19 mouse cellular contexts compared by ENCODE assay signal in genomic region chr9:75545514-75545913, GRCm38 (mm10). TPM values are rescaled to one million over a fixed set of nuclear protein-coding genes. Genes with fewer than 3 reads are reported as not detected.
DNase-seq lines count a peak whose midpoint lies in the region; ATAC-seq and TF ChIP-seq lines count a peak whose summit lies in the region.
"Had no signal": no experiment of that assay in that cellular context is flagged by ENCODE, and none has a peak within 500 bp of the region (broad histone marks: within the 10 kb centered on the region; RNA-seq: fewer than 3 reads in every experiment).

No protein-coding gene starts in this region.

- H3K9me3 ChIP-seq in kidney, embryonic 14.5 days (ENCODE audit: control insufficient read depth, low read length) = peaks cover 3% of the 10 kb centered on the region
- H3K9me3 ChIP-seq in intestine, embryonic 16.5 days (ENCODE audit: control insufficient read depth, low read length) = no peaks in the 10 kb centered on the region
- no peaks in the 10 kb centered on the region for H3K9me3 ChIP-seq in liver, embryonic 16.5 days (replicated peaks; ENCODE audit: control insufficient read depth, low read length)
- H3K9me3 ChIP-seq: heart, embryonic 12.5 days; limb, embryonic 13.5 days had no signal

- 83% methylated on average over 8 of the region's 8 CpGs for WGBS in kidney, embryonic 14.5 days
- WGBS in kidney, adult 2 months = 84% methylated on average over 8 of the region's 8 CpGs
- WGBS in intestine, embryonic 16.5 days = 73% methylated on average over 8 of the region's 8 CpGs
- WGBS in liver, embryonic 16.5 days (ENCODE audit: insufficient replicate concordance) = 48% methylated on average over 8 of the region's 8 CpGs

- TF ChIP-seq CTCF in kidney, adult 2 months (conservative IDR thresholded peaks at IDR 0.05; ENCODE audit: insufficient read depth, insufficient read length, low read depth, low read length) = no peak

- 0 out of 2 replicates have a peak, but pooled peaks have one; percentile 47 for ATAC-seq in kidney, embryonic 14.5 days (ENCODE audit: low FRiP score, low TSS enrichment)
- ATAC-seq in intestine, embryonic 16.5 days = 0 out of 2 replicates have a peak, but pooled peaks have one; percentile 70
- peak; percentile 52; the same call in 1 of the 2 replicates for ATAC-seq in liver, embryonic 16.5 days (ENCODE audit: low read depth)
- ATAC-seq: forebrain, embryonic 13.5 days had no signal

- H3K4me2 ChIP-seq in kidney, embryonic 14.5 days (replicated peaks; ENCODE audit: low read depth, low read length) = no peak overlapping the region
- no peak overlapping the region for H3K4me2 ChIP-seq in intestine, embryonic 16.5 days (ENCODE audit: low read depth, low read length)
- H3K4me2 ChIP-seq in liver, embryonic 16.5 days (ENCODE audit: low read depth, low read length) = no peak overlapping the region
- H3K4me2 ChIP-seq: forebrain, embryonic 13.5 days; heart, embryonic 12.5 days; hindbrain, embryonic 14.5 days; limb, embryonic 13.5 days; lung, embryonic 15.5 days had no signal

- H3K9ac ChIP-seq in kidney, embryonic 14.5 days (ENCODE audit: low read depth, low read length) = no peak overlapping the region
- no peak overlapping the region for H3K9ac ChIP-seq in intestine, embryonic 16.5 days (ENCODE audit: low read depth, low read length)
- no peak overlapping the region for H3K9ac ChIP-seq in liver, embryonic 16.5 days (ENCODE audit: low read depth, low read length)
- H3K9ac ChIP-seq: forebrain, embryonic 13.5 days; heart, embryonic 12.5 days; hindbrain, embryonic 14.5 days; limb, embryonic 13.5 days; lung, embryonic 15.5 days had no signal

- DNase-seq in kidney, adult 2 months = no peak
- no peak for DNase-seq in adrenal gland, postnatal 10 days
- DNase-seq in thymus, adult 18-20 months = no peak
- DNase-seq: B cell, adult 2 months; cerebellum, adult 2 months; gastrocnemius, postnatal 25 days; heart, postnatal 14 days; kidney, adult 18-20 months; right cerebral cortex, postnatal 14 days; spleen, adult 18-20 months had no signal

- no peaks in the 10 kb centered on the region for H3K27me3 ChIP-seq in kidney, embryonic 14.5 days (ENCODE audit: control insufficient read depth, insufficient read depth, low read length)
- no peaks in the 10 kb centered on the region for H3K27me3 ChIP-seq in kidney, adult 2 months (replicated peaks; ENCODE audit: control insufficient read depth, insufficient read depth, low read length)
- no peaks in the 10 kb centered on the region for H3K27me3 ChIP-seq in intestine, embryonic 16.5 days (replicated peaks; ENCODE audit: control insufficient read depth, insufficient read depth, low read length)
- H3K27me3 ChIP-seq in liver, embryonic 16.5 days (ENCODE audit: control insufficient read depth, insufficient read depth, low read depth, low read length) = no peaks in the 10 kb centered on the region
- H3K27me3 ChIP-seq: forebrain, embryonic 13.5 days; heart, embryonic 12.5 days; limb, embryonic 13.5 days; lung, embryonic 15.5 days had no signal

- 0 out of 2 replicates have a peak overlapping the region, but pooled peaks have one; percentile 42 for H3K27ac ChIP-seq in kidney, embryonic 14.5 days (ENCODE audit: low read depth, low read length)
- H3K27ac ChIP-seq in kidney, adult 2 months (ENCODE audit: insufficient read depth, low read depth, low read length) = no peak overlapping the region
- peak overlapping the region; percentile 69 for H3K27ac ChIP-seq in brown adipose tissue, adult 24 weeks (replicated peaks; ENCODE audit: low read depth, low read length)
- H3K27ac ChIP-seq in intestine, embryonic 16.5 days (ENCODE audit: low read length) = no peak overlapping the region
- no peak overlapping the region for H3K27ac ChIP-seq in liver, embryonic 16.5 days (ENCODE audit: low read length)
- H3K27ac ChIP-seq: forebrain, embryonic 13.5 days; hindbrain, embryonic 14.5 days; limb, embryonic 13.5 days; lung, embryonic 15.5 days had no signal

- no peaks in the 10 kb centered on the region for H3K36me3 ChIP-seq in kidney, embryonic 14.5 days (ENCODE audit: control insufficient read depth, insufficient read depth, low read length)
- no peaks in the 10 kb centered on the region for H3K36me3 ChIP-seq in kidney, adult 2 months (ENCODE audit: control insufficient read depth, insufficient read depth, low read length)
- no peaks in the 10 kb centered on the region for H3K36me3 ChIP-seq in intestine, embryonic 16.5 days (ENCODE audit: control insufficient read depth, insufficient read depth, low read length)
- H3K36me3 ChIP-seq in liver, embryonic 16.5 days (ENCODE audit: control insufficient read depth, insufficient read depth) = no peaks in the 10 kb centered on the region
- H3K36me3 ChIP-seq: limb, embryonic 13.5 days; lung, embryonic 15.5 days had no signal

- no peak overlapping the region for H3K4me3 ChIP-seq in kidney, embryonic 14.5 days (ENCODE audit: low read length)
- no peak overlapping the region for H3K4me3 ChIP-seq in kidney, adult 2 months (ENCODE audit: insufficient read depth, low read depth, low read length)
- no peak overlapping the region for H3K4me3 ChIP-seq in brown adipose tissue, adult 24 weeks (ENCODE audit: insufficient read depth, low read depth, low read length)
- H3K4me3 ChIP-seq in intestine, embryonic 16.5 days (ENCODE audit: low read length) = no peak overlapping the region
- H3K4me3 ChIP-seq in liver, embryonic 16.5 days (ENCODE audit: low read depth, low read length) = no peak overlapping the region
- H3K4me3 ChIP-seq: forebrain, embryonic 13.5 days; heart, embryonic 12.5 days; limb, embryonic 13.5 days; lung, embryonic 15.5 days had no signal

- no peak for TF ChIP-seq POLR2A in kidney, adult 2 months (IDR thresholded peaks at IDR 0.05; ENCODE audit: low read depth, low read length)

- H3K4me1 ChIP-seq in kidney, embryonic 14.5 days (ENCODE audit: control insufficient read depth, insufficient read depth, low read length) = peaks cover 14% of the 10 kb centered on the region
- peaks cover 8% of the 10 kb centered on the region; the same call in 1 of the 2 replicates for H3K4me1 ChIP-seq in kidney, adult 2 months (ENCODE audit: control insufficient read depth, insufficient read depth, low read length)
- H3K4me1 ChIP-seq in brown adipose tissue, adult 24 weeks (ENCODE audit: control insufficient read depth, insufficient read depth, insufficient read length, low read length) = peaks cover 35% of the 10 kb centered on the region
- peaks cover 16% of the 10 kb centered on the region for H3K4me1 ChIP-seq in intestine, embryonic 16.5 days (ENCODE audit: control insufficient read depth, insufficient read depth, low read length)
- peaks cover 16% of the 10 kb centered on the region for H3K4me1 ChIP-seq in liver, embryonic 16.5 days (ENCODE audit: control insufficient read depth, low read depth, low read length)

RNA-seq across cellular contexts. Expression of gene Tmod3, which starts 13.9 kb away (rescaled TPM):
- polyA plus RNA-seq in kidney, embryonic 14.5 days (2014; fragmentation: Nextera tagmentation; extraction: Ambion mirVana) = 97.1 and 144 TPM in 2 replicates
- 16.7 and 20.1 TPM in 2 replicates for polyA plus RNA-seq in kidney, adult 2 months (2012; rRNA removed)
- polyA plus RNA-seq in brown adipose tissue, adult 24 weeks (2012; ENCODE audit: insufficient read depth, insufficient read length, missing spikeins) = 27.3 and 29.6 TPM in 2 replicates
- polyA plus RNA-seq in intestine, embryonic 16.5 days (2015; fragmentation: Nextera tagmentation; extraction: Ambion mirVana) = 102 and 104 TPM in 2 replicates
- 26.2 and 28.2 TPM in 2 replicates for polyA plus RNA-seq in liver, embryonic 16.5 days (2015; fragmentation: Nextera tagmentation; extraction: Ambion mirVana)
- total RNA-seq in adrenal gland, postnatal 10 days (2021) = 10 to 100 TPM; 87.2 to 89.9 TPM

Comparison
In these comparisons a context has a peak if more than half of its experiments do, and no peak if none do; other contexts are left out.
1. H3K27ac ChIP-seq: peak in kidney, embryonic 14.5 days (single experiment) and brown adipose tissue, adult 24 weeks (single experiment); none in kidney, adult 2 months (single experiment), intestine, embryonic 16.5 days (single experiment) and liver, embryonic 16.5 days (single experiment).
2. Peak in every context shown above with its lines, with median percentiles within 50 percentile points of each other: ATAC-seq.